21 mouse cellular contexts compared by ENCODE assay signal in genomic region chr1:191587062-191587461, GRCm38 (mm10). TPM values are rescaled to one million over a fixed set of nuclear protein-coding genes. Genes with fewer than 3 reads are reported as not detected.
DNase-seq lines count a peak whose midpoint lies in the region; ATAC-seq and TF ChIP-seq lines count a peak whose summit lies in the region.
"Had no signal": no experiment of that assay in that cellular context is flagged by ENCODE, and none has a peak within 500 bp of the region (broad histone marks: within the 10 kb centered on the region; RNA-seq: fewer than 3 reads in every experiment).

No protein-coding gene starts in this region.

- DNase-seq in CD4-positive, CD25-positive, alpha-beta regulatory T cell, adult 2 months (ENCODE audit: low read depth, low spot score): peak; percentile 22
- DNase-seq in lung, embryonic 14.5 days: no peak
- no peak for DNase-seq in lung, postnatal 4 days
- DNase-seq in splenic B cell, adult 2 months (ENCODE audit: low read depth, low spot score): peak; percentile 36
- DNase-seq in neural tube, embryonic 10.5 days (ENCODE audit: extremely low spot score, low spot score): no peak
- DNase-seq: adrenal gland, adult 2 months; cerebellum, postnatal 14 days; embryo, embryonic 11 days; kidney, adult 8-10 months; kidney, postnatal 4 days; lung, postnatal 36 days; right cerebral cortex, adult 18-20 months; thymus, adult 18-20 months had no signal

- H3K4me2 ChIP-seq in intestine, postnatal 0 days (replicated peaks; ENCODE audit: low read depth): no peak overlapping the region
- no peak overlapping the region for H3K4me2 ChIP-seq in intestine, embryonic 16.5 days (ENCODE audit: low read depth, low read length)
- H3K4me2 ChIP-seq in lung, embryonic 14.5 days: no peak overlapping the region
- H3K4me2 ChIP-seq: heart, embryonic 15.5 days; limb, embryonic 13.5 days; neural tube, embryonic 12.5 days had no signal

- no peak overlapping the region for H3K4me3 ChIP-seq in intestine, postnatal 0 days (ENCODE audit: low read depth, low read length)
- no peak overlapping the region for H3K4me3 ChIP-seq in intestine, embryonic 16.5 days (ENCODE audit: low read length)
- no peak overlapping the region for H3K4me3 ChIP-seq in lung, embryonic 14.5 days (ENCODE audit: low read depth, low read length)
- H3K4me3 ChIP-seq: heart, embryonic 15.5 days; limb, embryonic 13.5 days; midbrain, embryonic 10.5 days; neural tube, embryonic 12.5 days had no signal

- no peak for ATAC-seq in CD4-positive, CD25-positive, alpha-beta regulatory T cell, adult 4 months
- no peak for ATAC-seq in intestine, postnatal 0 days
- ATAC-seq in intestine, embryonic 16.5 days: no peak
- ATAC-seq in lung, embryonic 14.5 days (ENCODE audit: insufficient read depth): no peak
- ATAC-seq: forebrain, embryonic 16.5 days had no signal

- peak; percentile 65 for TF ChIP-seq CTCF in intestine, postnatal 0 days (IDR thresholded peaks at IDR 0.05; ENCODE audit: low read depth)
- 0 out of 2 replicates have a peak, but pooled peaks have one; percentile 15 for TF ChIP-seq CTCF in lung, embryonic 14.5 days (IDR thresholded peaks at IDR 0.05; ENCODE audit: low read depth)

- H3K36me3 ChIP-seq in intestine, postnatal 0 days (ENCODE audit: control insufficient read depth, insufficient read depth): peaks cover 50% of the 10 kb centered on the region
- peaks cover 27% of the 10 kb centered on the region for H3K36me3 ChIP-seq in intestine, embryonic 16.5 days (ENCODE audit: control insufficient read depth, insufficient read depth, low read length)
- peaks cover 81% of the 10 kb centered on the region for H3K36me3 ChIP-seq in lung, embryonic 14.5 days (ENCODE audit: insufficient read depth)
- H3K36me3 ChIP-seq in splenic B cell, adult 2 months (ENCODE audit: control insufficient read depth, insufficient read depth, low read length, poor library complexity, severe bottlenecking): peaks cover 14% of the 10 kb centered on the region

- H3K9ac ChIP-seq in intestine, postnatal 0 days (ENCODE audit: low read depth, low read length): no peak overlapping the region
- no peak overlapping the region for H3K9ac ChIP-seq in intestine, embryonic 16.5 days (ENCODE audit: low read depth, low read length)
- H3K9ac ChIP-seq in lung, embryonic 14.5 days: no peak overlapping the region
- H3K9ac ChIP-seq: heart, embryonic 15.5 days; limb, embryonic 13.5 days; neural tube, embryonic 12.5 days had no signal

- 92% methylated on average over 3 of the region's 3 CpGs for WGBS in intestine, postnatal 0 days
- WGBS in intestine, embryonic 16.5 days: 95% methylated on average over 3 of the region's 3 CpGs
- WGBS in lung, embryonic 14.5 days: 89% methylated on average over 3 of the region's 3 CpGs

- H3K4me1 ChIP-seq in intestine, postnatal 0 days (replicated peaks; ENCODE audit: control insufficient read depth, insufficient read depth, low read length): no peaks in the 10 kb centered on the region
- H3K4me1 ChIP-seq in intestine, embryonic 16.5 days (ENCODE audit: control insufficient read depth, insufficient read depth, low read length): no peaks in the 10 kb centered on the region
- H3K4me1 ChIP-seq in lung, embryonic 14.5 days (ENCODE audit: insufficient read depth): no peaks in the 10 kb centered on the region
- H3K4me1 ChIP-seq: limb, embryonic 13.5 days; midbrain, embryonic 10.5 days; neural tube, embryonic 12.5 days had no signal

- no peaks in the 10 kb centered on the region for H3K27me3 ChIP-seq in intestine, postnatal 0 days (replicated peaks; ENCODE audit: control insufficient read depth, insufficient read depth, low read length)
- H3K27me3 ChIP-seq in intestine, embryonic 16.5 days (replicated peaks; ENCODE audit: control insufficient read depth, insufficient read depth, low read length): no peaks in the 10 kb centered on the region
- H3K27me3 ChIP-seq in lung, embryonic 14.5 days (ENCODE audit: insufficient read depth, low read length): no peaks in the 10 kb centered on the region
- H3K27me3 ChIP-seq in splenic B cell, adult 2 months (ENCODE audit: control insufficient read depth, insufficient read depth, low read length, poor library complexity, severe bottlenecking): no peaks in the 10 kb centered on the region
- H3K27me3 ChIP-seq: heart, embryonic 15.5 days; limb, embryonic 13.5 days; neural tube, embryonic 12.5 days had no signal

- H3K9me3 ChIP-seq in intestine, postnatal 0 days (ENCODE audit: control insufficient read depth): no peaks in the 10 kb centered on the region
- no peaks in the 10 kb centered on the region for H3K9me3 ChIP-seq in intestine, embryonic 16.5 days (ENCODE audit: control insufficient read depth, low read length)
- no peaks in the 10 kb centered on the region for H3K9me3 ChIP-seq in lung, embryonic 14.5 days (ENCODE audit: low read depth, low read length)
- H3K9me3 ChIP-seq: heart, embryonic 15.5 days; limb, embryonic 13.5 days; midbrain, embryonic 10.5 days; neural tube, embryonic 12.5 days had no signal

- H3K27ac ChIP-seq in intestine, postnatal 0 days (ENCODE audit: low read depth, low read length): no peak overlapping the region
- no peak overlapping the region for H3K27ac ChIP-seq in intestine, embryonic 16.5 days (ENCODE audit: low read length)
- H3K27ac ChIP-seq in lung, embryonic 14.5 days (ENCODE audit: low read depth): no peak overlapping the region
- H3K27ac ChIP-seq: heart, embryonic 15.5 days; limb, embryonic 13.5 days; midbrain, embryonic 10.5 days; neural tube, embryonic 12.5 days had no signal

RNA-seq across cellular contexts. Expression of gene Ints7, which starts 11.6 kb away (rescaled TPM):
- 10 to 100 TPM; 36.7 to 50.6 TPM for polyA plus RNA-seq in CD4-positive, CD25-positive, alpha-beta regulatory T cell, adult 4 months (2017; shearing (Covaris generic))
- polyA plus RNA-seq in intestine, postnatal 0 days (2015; fragmentation: Nextera tagmentation; extraction: Ambion mirVana): 11.2 and 11.4 TPM in 2 replicates
- polyA plus RNA-seq in intestine, embryonic 16.5 days (2015; fragmentation: Nextera tagmentation; extraction: Ambion mirVana): 35.6 and 35.7 TPM in 2 replicates
- polyA plus RNA-seq in lung, embryonic 14.5 days (2014; fragmentation: Nextera tagmentation; extraction: Ambion mirVana): 65.3 and 69.4 TPM in 2 replicates

RNA-seq across cellular contexts. Expression of gene Dtl, which starts 11.7 kb away (rescaled TPM):
- polyA plus RNA-seq in CD4-positive, CD25-positive, alpha-beta regulatory T cell, adult 4 months (2017; shearing (Covaris generic)): 1 to 10 TPM; 7.1 to 9.9 TPM
- 6.1 and 6.6 TPM in 2 replicates for polyA plus RNA-seq in intestine, postnatal 0 days (2015; fragmentation: Nextera tagmentation; extraction: Ambion mirVana)
- 27.0 and 30.8 TPM in 2 replicates for polyA plus RNA-seq in intestine, embryonic 16.5 days (2015; fragmentation: Nextera tagmentation; extraction: Ambion mirVana)
- 75.6 and 75.8 TPM in 2 replicates for polyA plus RNA-seq in lung, embryonic 14.5 days (2014; fragmentation: Nextera tagmentation; extraction: Ambion mirVana)

Comparison
In these comparisons a context has a peak if more than half of its experiments do, and no peak if none do; other contexts are left out.
1. DNase-seq: peak in CD4-positive, CD25-positive, alpha-beta regulatory T cell, adult 2 months (single experiment) and splenic B cell, adult 2 months (single experiment); none in lung, embryonic 14.5 days (single experiment), lung, postnatal 4 days (0 of 2) and neural tube, embryonic 10.5 days (single experiment).